Comparison of ENCODE assay signal across 9 mouse cellular contexts in the genomic region with DNA sequence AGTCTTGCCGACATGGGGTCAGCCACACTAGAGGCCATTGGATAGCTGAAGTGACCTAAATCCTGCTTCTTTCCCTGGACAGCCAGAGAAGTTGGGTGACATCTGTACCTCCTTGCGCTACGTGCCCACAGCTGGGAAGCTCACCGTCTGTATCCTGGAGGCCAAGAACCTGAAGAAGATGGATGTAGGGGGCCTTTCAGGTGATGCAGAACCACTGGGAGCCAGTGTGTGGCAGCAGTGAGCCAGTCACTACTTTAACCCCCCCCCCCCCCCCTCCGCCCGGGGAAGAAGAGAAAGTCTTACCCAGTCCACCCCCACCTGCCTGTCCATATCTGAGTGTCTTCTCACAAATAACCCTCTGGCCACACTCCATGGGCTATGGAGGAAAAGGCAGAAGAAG.
A peak's percentile ranks its signal among the peaks of the same experiment; 100 is the strongest.
DNase-seq lines count a peak whose midpoint lies in the region; ATAC-seq and TF ChIP-seq lines count a peak whose summit lies in the region.
"Had no signal": no experiment of that assay in that cellular context is flagged by ENCODE, and none has a peak within 500 bp of the region (broad histone marks: within the 10 kb centered on the region; RNA-seq: fewer than 3 reads in every experiment).

No protein-coding gene starts in this region.

- no peak for TF ChIP-seq EP300 in CH12.LX (IDR thresholded peaks at IDR 0.05; ENCODE audit: low read length)

- no peaks in the 10 kb centered on the region for H3K36me3 ChIP-seq in kidney, adult 2 months (ENCODE audit: control insufficient read depth, insufficient read depth, low read length)
- no peaks in the 10 kb centered on the region for H3K36me3 ChIP-seq in CH12.LX (replicated peaks in 1 of 2; ENCODE audit: control insufficient read depth in 1 of 2, insufficient read depth in 1 of 2, low read length in 1 of 2)
- no peaks in the 10 kb centered on the region for H3K36me3 ChIP-seq in limb, embryonic 14.5 days (ENCODE audit: control insufficient read depth, insufficient read depth, low read length)
- H3K36me3 ChIP-seq: embryonic facial prominence, embryonic 12.5 days; liver, embryonic 15.5 days had no signal

- intact Hi-C loops in left cerebral cortex, postnatal 14 days (cut with DNase I), result loop anchor here (5.0 to 10.0 kb wide), 2 partner anchors 79 to 107 kb away; no protein-coding TSS in a partner anchor

- WGBS in kidney, adult 2 months, result 43% methylated on average over 6 of the region's 6 CpGs
- WGBS in limb, embryonic 14.5 days, result 51% methylated on average over 6 of the region's 6 CpGs

- peak; percentile 19 for DNase-seq in kidney, adult 2 months
- no peak for DNase-seq in kidney, adult 8-10 months
- DNase-seq in CH12.LX (ENCODE audit: extremely low read depth), result peak; percentile 42
- DNase-seq in ZHBTc4 (ENCODE audit: low read depth, low spot score), result peak; percentile 45
- DNase-seq in limb, embryonic 14.5 days (ENCODE audit: low spot score), result peak; percentile 42
- no peak for DNase-seq in left cerebral cortex, postnatal 14 days (ENCODE audit: low spot score in 2 of 2)

- no peak overlapping the region for H3K4me3 ChIP-seq in kidney, adult 2 months (ENCODE audit: insufficient read depth, low read depth, low read length)
- no peak overlapping the region for H3K4me3 ChIP-seq in CH12.LX (replicated peaks in 1 of 3; ENCODE audit: low read depth in 2 of 3, low read length in 2 of 3, poor library complexity in 1 of 3)
- no peak overlapping the region for H3K4me3 ChIP-seq in limb, embryonic 14.5 days (replicated peaks; ENCODE audit: low read length)
- H3K4me3 ChIP-seq: embryonic facial prominence, embryonic 12.5 days; liver, embryonic 15.5 days had no signal

- no peak for TF ChIP-seq POLR2A in kidney, adult 2 months (IDR thresholded peaks at IDR 0.05; ENCODE audit: low read depth, low read length)
- TF ChIP-seq POLR2A in CH12.LX (IDR thresholded peaks at IDR 0.05; ENCODE audit: low read depth, low read length), result no peak
- TF ChIP-seq POLR2A in limb, embryonic 14.5 days (IDR thresholded peaks at IDR 0.05; ENCODE audit: borderline replicate concordance, extremely low read depth, insufficient read depth, insufficient read length), result no peak

- H3K9me3 ChIP-seq in CH12.LX (replicated peaks; ENCODE audit: low read length), result no peaks in the 10 kb centered on the region
- no peaks in the 10 kb centered on the region for H3K9me3 ChIP-seq in limb, embryonic 14.5 days (ENCODE audit: control insufficient read depth, low read length)
- H3K9me3 ChIP-seq: embryonic facial prominence, embryonic 12.5 days; liver, embryonic 15.5 days had no signal

- no peak overlapping the region for H3K9ac ChIP-seq in CH12.LX (ENCODE audit: insufficient read depth, low read depth)
- no peak overlapping the region for H3K9ac ChIP-seq in limb, embryonic 14.5 days (ENCODE audit: low read depth, low read length, severe bottlenecking)
- H3K9ac ChIP-seq: embryonic facial prominence, embryonic 12.5 days; liver, embryonic 15.5 days had no signal

- in situ Hi-C loops in CH12.LX (cut with MboI; ENCODE audit: low pct_ligation_motif_present, low pct_unique_long_range_greater_than_20kb, low sequenced_read_pairs), result loop anchor here (10.0 kb wide), 1 partner anchor 89 kb away; no protein-coding TSS in a partner anchor

- no peaks in the 10 kb centered on the region for H3K27me3 ChIP-seq in kidney, adult 2 months (replicated peaks; ENCODE audit: control insufficient read depth, insufficient read depth, low read length)
- H3K27me3 ChIP-seq in CH12.LX (replicated peaks), result peaks cover 85% of the 10 kb centered on the region
- H3K27me3 ChIP-seq in limb, embryonic 14.5 days (ENCODE audit: control insufficient read depth, insufficient read depth, low read length), result no peaks in the 10 kb centered on the region
- H3K27me3 ChIP-seq: embryonic facial prominence, embryonic 12.5 days; liver, embryonic 15.5 days had no signal

- no peak overlapping the region for H3K27ac ChIP-seq in kidney, adult 2 months (ENCODE audit: insufficient read depth, low read depth, low read length)
- no peak overlapping the region for H3K27ac ChIP-seq in CH12.LX (ENCODE audit: insufficient read depth, low read depth)
- no peak overlapping the region for H3K27ac ChIP-seq in limb, embryonic 14.5 days (replicated peaks; ENCODE audit: low read depth, low read length)
- H3K27ac ChIP-seq: embryonic facial prominence, embryonic 12.5 days; liver, embryonic 15.5 days had no signal

- peak; percentile 38 for TF ChIP-seq RAD21 in CH12.LX (IDR thresholded peaks at IDR 0.05; ENCODE audit: low read depth, low read length)

- peak; percentile 55 for TF ChIP-seq CTCF in kidney, adult 2 months (conservative IDR thresholded peaks at IDR 0.05; ENCODE audit: insufficient read depth, insufficient read length, low read depth, low read length)
- TF ChIP-seq CTCF in CH12.LX (conservative IDR thresholded peaks at IDR 0.05 in 1 of 2, IDR thresholded peaks at IDR 0.05 in 1 of 2; ENCODE audit: low read depth in 2 of 2, low read length in 2 of 2), result peak; percentile 28 to 70; a peak in 2 of 4 replicates

- dilution Hi-C loops in CH12.LX (cut with MboI; ENCODE audit: extremely low pct_ligation_motif_present, extremely low pct_unique_long_range_greater_than_20kb, low sequenced_read_pairs), result no loop called here

- H3K4me1 ChIP-seq in kidney, adult 2 months (ENCODE audit: control insufficient read depth, insufficient read depth, low read length), result no peaks in the 10 kb centered on the region
- H3K4me1 ChIP-seq in CH12.LX (ENCODE audit: control insufficient read depth in 1 of 2, insufficient read depth in 2 of 2), result peaks cover 5 to 9% of the 10 kb centered on the region in 2 experiments
- peaks cover 9% of the 10 kb centered on the region for H3K4me1 ChIP-seq in limb, embryonic 14.5 days (ENCODE audit: control insufficient read depth, insufficient read depth, low read length)
- H3K4me1 ChIP-seq: embryonic facial prominence, embryonic 12.5 days had no signal

- H3K79me2 ChIP-seq in CH12.LX (replicated peaks; ENCODE audit: control insufficient read depth, extremely low read depth, insufficient read depth, poor library complexity, severe bottlenecking), result no peaks in the 10 kb centered on the region

- ATAC-seq in limb, embryonic 14.5 days (ENCODE audit: low FRiP score, low read depth), result no peak
- no peak for ATAC-seq in frontal cortex, adult (ENCODE audit: low TSS enrichment)

- no peak overlapping the region for H3K4me2 ChIP-seq in CH12.LX (ENCODE audit: insufficient read depth, low read depth, poor library complexity, severe bottlenecking)
- H3K4me2 ChIP-seq in limb, embryonic 14.5 days (replicated peaks; ENCODE audit: low read depth, low read length, severe bottlenecking), result no peak overlapping the region
- H3K4me2 ChIP-seq: embryonic facial prominence, embryonic 12.5 days; liver, embryonic 15.5 days had no signal

TF ChIP-seq in CH12.LX, 34 proteins besides CTCF, POLR2A, EP300 and RAD21:
- peak; percentile 62 for TF ChIP-seq SMC3 (IDR thresholded peaks at IDR 0.05; ENCODE audit: low read depth, low read length)
- TF ChIP-seq TBP (conservative IDR thresholded peaks at IDR 0.05; ENCODE audit: low read depth, low read length), result no peak

Comparison
In these comparisons a context has a peak if more than half of its experiments do, and no peak if none do; other contexts are left out.
1. DNase-seq: peak in kidney, adult 2 months (single experiment), CH12.LX (single experiment), ZHBTc4 (single experiment) and limb, embryonic 14.5 days (single experiment); none in kidney, adult 8-10 months (0 of 2) and left cerebral cortex, postnatal 14 days (0 of 2).